24 mouse cellular contexts compared by ENCODE assay signal in genomic region chr3:122405203-122405956, GRCm38 (mm10).
DNase-seq lines count a peak whose midpoint lies in the region; ATAC-seq and TF ChIP-seq lines count a peak whose summit lies in the region.
"Had no signal": no experiment of that assay in that cellular context is flagged by ENCODE, and none has a peak within 500 bp of the region (broad histone marks: within the 10 kb centered on the region; RNA-seq: fewer than 3 reads in every experiment).

No protein-coding gene starts in this region.

- 45% methylated on average over 8 of the region's 8 CpGs for WGBS in lung, postnatal 0 days
- 49% methylated on average over 8 of the region's 8 CpGs for WGBS in bone marrow, adult 2 months
- WGBS in heart, embryonic 12.5 days, result 51% methylated on average over 8 of the region's 8 CpGs

- H3K9me3 ChIP-seq in lung, postnatal 0 days (ENCODE audit: low read length), result no peaks in the 10 kb centered on the region
- no peaks in the 10 kb centered on the region for H3K9me3 ChIP-seq in heart, embryonic 12.5 days (replicated peaks)
- H3K9me3 ChIP-seq: embryonic facial prominence, embryonic 10.5 days; forebrain, embryonic 10.5 days; G1E; hindbrain, embryonic 12.5 days had no signal

- peak; percentile 90 for TF ChIP-seq EP300 in lung, postnatal 0 days (IDR thresholded peaks at IDR 0.05)

- H3K27me3 ChIP-seq in lung, postnatal 0 days (replicated peaks; ENCODE audit: insufficient read depth, low read length), result no peaks in the 10 kb centered on the region
- peaks cover 10% of the 10 kb centered on the region; the same call in 1 of the 2 replicates for H3K27me3 ChIP-seq in heart, embryonic 12.5 days (replicated peaks)
- H3K27me3 ChIP-seq: hindbrain, embryonic 12.5 days had no signal

- peak; percentile 16 for DNase-seq in left cerebral cortex, postnatal 4 days
- no peak for DNase-seq in left cerebral cortex, postnatal 25 days (ENCODE audit: low spot score in 2 of 2)
- DNase-seq in lung, postnatal 0 days (ENCODE audit: low spot score), result peak; percentile 68
- no peak for DNase-seq in lung, postnatal 4 days
- peak; percentile 56 for DNase-seq in A20 (ENCODE audit: low read depth, low spot score)
- no peak for DNase-seq in gastrocnemius, adult 2 months
- DNase-seq: adrenal gland, adult 8-10 months; adrenal gland, postnatal 36 days; cerebellum, adult 11-12 months; cerebellum, adult 9-11 months; cerebellum, postnatal 36 days; gastrocnemius, postnatal 36 days; heart, adult 11 months; heart, postnatal 10 days; heart, postnatal 4 days had no signal

- no peaks in the 10 kb centered on the region for H3K36me3 ChIP-seq in lung, postnatal 0 days (ENCODE audit: insufficient read depth, low read length)
- H3K36me3 ChIP-seq in heart, embryonic 12.5 days, result no peaks in the 10 kb centered on the region
- H3K36me3 ChIP-seq: embryonic facial prominence, embryonic 10.5 days; forebrain, embryonic 10.5 days; G1E; hindbrain, embryonic 12.5 days had no signal

- TF ChIP-seq POLR2A in bone marrow, adult 2 months (IDR thresholded peaks at IDR 0.05; ENCODE audit: borderline replicate concordance, control insufficient read depth, low read depth, low read length), result no peak

- no peak for TF ChIP-seq CTCF in lung, postnatal 0 days (IDR thresholded peaks at IDR 0.05)
- no peak for TF ChIP-seq CTCF in bone marrow, adult 2 months (IDR thresholded peaks at IDR 0.05; ENCODE audit: control insufficient read depth, insufficient read depth, low read length)
- TF ChIP-seq CTCF in gastrocnemius, adult 2 months (IDR thresholded peaks at IDR 0.05), result no peak

- H3K4me1 ChIP-seq in lung, postnatal 0 days (ENCODE audit: insufficient read depth, low read depth, low read length), result no peaks in the 10 kb centered on the region; the same call in 1 of the 2 replicates
- peaks cover 4% of the 10 kb centered on the region for H3K4me1 ChIP-seq in bone marrow, adult 2 months (ENCODE audit: control insufficient read depth, insufficient read depth, low read length)
- peaks cover 22% of the 10 kb centered on the region for H3K4me1 ChIP-seq in heart, embryonic 12.5 days (replicated peaks)
- H3K4me1 ChIP-seq: forebrain, embryonic 10.5 days; hindbrain, embryonic 12.5 days had no signal

- ATAC-seq in lung, postnatal 0 days, result peak; percentile 53
- ATAC-seq in heart, embryonic 12.5 days (ENCODE audit: insufficient number of reproducible peaks, low FRiP score), result no peak
- ATAC-seq: forebrain, embryonic 14.5 days; hindbrain, embryonic 16.5 days had no signal

- H3K4me3 ChIP-seq in lung, postnatal 0 days (ENCODE audit: low read depth, low read length), result no peak overlapping the region
- no peak overlapping the region for H3K4me3 ChIP-seq in bone marrow, adult 2 months (replicated peaks; ENCODE audit: control insufficient read depth, low read depth, low read length)
- H3K4me3 ChIP-seq in gastrocnemius, adult 2 months, result no peak overlapping the region
- no peak overlapping the region for H3K4me3 ChIP-seq in heart, embryonic 12.5 days
- H3K4me3 ChIP-seq: embryonic facial prominence, embryonic 10.5 days; erythroblast, embryonic 14.5 days; forebrain, embryonic 10.5 days; hindbrain, embryonic 12.5 days had no signal

- H3K9ac ChIP-seq in lung, postnatal 0 days (replicated peaks; ENCODE audit: low read depth), result no peak overlapping the region
- no peak overlapping the region for H3K9ac ChIP-seq in heart, embryonic 12.5 days
- H3K9ac ChIP-seq: hindbrain, embryonic 12.5 days had no signal

- H3K27ac ChIP-seq in lung, postnatal 0 days (ENCODE audit: low read length), result no peak overlapping the region
- H3K27ac ChIP-seq in bone marrow, adult 2 months (ENCODE audit: control insufficient read depth, insufficient read depth, low read depth, low read length, poor library complexity), result peak overlapping the region; percentile 61
- no peak overlapping the region for H3K27ac ChIP-seq in gastrocnemius, adult 2 months
- H3K27ac ChIP-seq in heart, embryonic 12.5 days (ENCODE audit: poor library complexity, severe bottlenecking), result no peak overlapping the region
- H3K27ac ChIP-seq: embryonic facial prominence, embryonic 10.5 days; forebrain, embryonic 10.5 days; hindbrain, embryonic 12.5 days had no signal

- no peak overlapping the region for H3K4me2 ChIP-seq in lung, postnatal 0 days (replicated peaks; ENCODE audit: low read depth, low read length)
- H3K4me2 ChIP-seq in heart, embryonic 12.5 days, result no peak overlapping the region
- H3K4me2 ChIP-seq: hindbrain, embryonic 12.5 days had no signal

- intact Hi-C loops in left cerebral cortex, postnatal 4 days (cut with DNase I), result no loop called here
- intact Hi-C loops in left cerebral cortex, postnatal 25 days (cut with DNase I), result no loop called here
- intact Hi-C loops in gastrocnemius, adult 2 months (cut with DNase I), result no loop called here

Comparison
In these comparisons a context has a peak if more than half of its experiments do, and no peak if none do; other contexts are left out.
1. DNase-seq: peak in left cerebral cortex, postnatal 4 days (single experiment), lung, postnatal 0 days (single experiment) and A20 (single experiment); none in left cerebral cortex, postnatal 25 days (0 of 2), lung, postnatal 4 days (0 of 2) and gastrocnemius, adult 2 months (single experiment).